Mouse (Mus musculus): ENCODE results near the gene Gm12169. TPM values are rescaled to one million over a fixed set of nuclear protein-coding genes. Genes with fewer than 3 reads are reported as not detected.

Gene Gm12169
- total RNA-seq, 2 experiments from 2014 or later = not detected

Other genes with a start within 250 kb of the Gm12169 start
- gene Cyfip2, start 211.4 kb upstream of the Gm12169 start, total RNA-seq (2021) = 100 to 1,000 TPM; 619 to 654 TPM
- gene Itk, start 134.7 kb upstream of the Gm12169 start, total RNA-seq (2021) = under 1 TPM; 0.21 to 0.28 TPM
- gene Fam71b, start 127.7 kb upstream of the Gm12169 start, total RNA-seq (2021) = not detected
- 10 to 100 TPM; 24.7 to 32.3 TPM for gene Med7, start 87.3 kb upstream of the Gm12169 start, total RNA-seq (2021)
- 1 to 10 TPM; 2.6 to 3.0 TPM for gene Havcr2, start 69.3 kb upstream of the Gm12169 start, total RNA-seq (2021)
- not detected for gene BC053393, start 47.3 kb downstream of the Gm12169 start, total RNA-seq (2021)
- gene Dppa1, start 105.0 kb downstream of the Gm12169 start, total RNA-seq (2021) = not detected
- not detected for gene Timd2, start 182.8 kb downstream of the Gm12169 start, total RNA-seq (2021)
- gene Havcr1, start 210.9 kb downstream of the Gm12169 start, total RNA-seq (2021) = not detected

All from left cerebral cortex, adult 18-20 months (tissue).